Mouse (Mus musculus): ENCODE results near the gene Rgs6. TPM values are rescaled to one million over a fixed set of nuclear protein-coding genes. Genes with fewer than 3 reads are reported as not detected.

Rgs6 gene
- polyA plus RNA-seq, 1 experiment from 2014 or later = 1.2 TPM

DNA sequence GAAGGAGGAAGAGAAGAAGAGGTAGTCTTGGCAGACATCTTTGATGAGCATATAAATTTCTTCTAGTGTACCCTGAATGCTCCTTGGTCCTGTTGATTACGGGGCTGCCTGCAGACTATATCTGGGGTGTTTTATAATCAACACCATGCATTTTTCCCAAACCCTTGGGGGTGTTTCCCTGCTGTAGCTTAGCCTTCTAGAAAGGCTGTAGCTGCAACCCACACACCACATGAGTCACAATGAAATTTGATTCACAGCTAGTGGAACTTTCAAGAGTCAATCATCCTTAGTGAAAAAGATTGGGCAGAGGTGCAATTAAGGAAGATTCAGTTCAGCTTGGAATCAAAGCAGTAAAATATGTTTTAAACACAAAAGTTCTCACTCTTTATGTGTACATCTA, 15.4 kb upstream of the Rgs6 start:
- Histone ChIP-seq H3K4me3 (ENCODE audit: low read depth, low read length) (no peak overlapping the region), H3K4me1 (replicated peaks; ENCODE audit: control insufficient read depth, insufficient read depth, low read length) (no peaks in the 10 kb centered on the region), H3K9ac (ENCODE audit: low read depth, low read length) (no peak overlapping the region), H3K9me3 (ENCODE audit: control insufficient read depth) (no peaks in the 10 kb centered on the region), H3K27ac (ENCODE audit: low read depth, low read length) (no peak overlapping the region), H3K4me2 (replicated peaks; ENCODE audit: low read depth) (no peak overlapping the region), H3K36me3 (ENCODE audit: control insufficient read depth, insufficient read depth) (no peaks in the 10 kb centered on the region), H3K27me3 (replicated peaks; ENCODE audit: control insufficient read depth, insufficient read depth, low read length) (no peaks in the 10 kb centered on the region)
- no peak for TF ChIP-seq CTCF (IDR thresholded peaks at IDR 0.05; ENCODE audit: low read depth)
- 70% methylated on average over 1 of the region's 1 CpGs for WGBS
- ATAC-seq = no peak

DNA sequence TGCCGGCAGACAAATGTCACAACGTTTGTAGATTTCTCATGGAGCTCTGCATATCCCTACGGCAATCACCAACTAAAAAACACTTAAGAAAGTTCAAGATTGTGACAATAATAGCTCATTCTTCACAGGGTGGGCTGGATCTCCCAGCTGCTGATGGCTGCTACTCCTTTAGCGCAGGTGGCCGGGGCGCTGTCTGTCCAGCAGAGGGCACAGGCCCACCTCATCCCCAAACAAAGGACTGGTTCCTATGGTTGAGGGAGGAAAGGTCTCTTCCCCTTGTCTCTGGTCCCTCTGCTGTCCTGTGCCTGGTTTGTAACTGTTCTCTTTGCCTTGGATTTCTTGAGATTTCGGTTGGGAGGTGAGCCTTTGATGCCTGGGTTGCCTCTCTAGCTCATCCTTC, 1.5 kb upstream of the Rgs6 start:
- Histone ChIP-seq H3K27me3 (replicated peaks; ENCODE audit: control insufficient read depth, insufficient read depth, low read length) (no peaks in the 10 kb centered on the region), H3K4me3 (ENCODE audit: low read depth, low read length) (no peak overlapping the region), H3K27ac (ENCODE audit: low read depth, low read length) (no peak overlapping the region), H3K36me3 (ENCODE audit: control insufficient read depth, insufficient read depth) (no peaks in the 10 kb centered on the region), H3K9me3 (ENCODE audit: control insufficient read depth) (no peaks in the 10 kb centered on the region), H3K4me2 (replicated peaks; ENCODE audit: low read depth) (no peak overlapping the region), H3K9ac (ENCODE audit: low read depth, low read length) (no peak overlapping the region), H3K4me1 (replicated peaks; ENCODE audit: control insufficient read depth, insufficient read depth, low read length) (no peaks in the 10 kb centered on the region)
- no peak for ATAC-seq
- 48% methylated on average over 7 of the region's 7 CpGs for WGBS
- peak; percentile 58 for TF ChIP-seq CTCF (IDR thresholded peaks at IDR 0.05; ENCODE audit: low read depth)

DNA sequence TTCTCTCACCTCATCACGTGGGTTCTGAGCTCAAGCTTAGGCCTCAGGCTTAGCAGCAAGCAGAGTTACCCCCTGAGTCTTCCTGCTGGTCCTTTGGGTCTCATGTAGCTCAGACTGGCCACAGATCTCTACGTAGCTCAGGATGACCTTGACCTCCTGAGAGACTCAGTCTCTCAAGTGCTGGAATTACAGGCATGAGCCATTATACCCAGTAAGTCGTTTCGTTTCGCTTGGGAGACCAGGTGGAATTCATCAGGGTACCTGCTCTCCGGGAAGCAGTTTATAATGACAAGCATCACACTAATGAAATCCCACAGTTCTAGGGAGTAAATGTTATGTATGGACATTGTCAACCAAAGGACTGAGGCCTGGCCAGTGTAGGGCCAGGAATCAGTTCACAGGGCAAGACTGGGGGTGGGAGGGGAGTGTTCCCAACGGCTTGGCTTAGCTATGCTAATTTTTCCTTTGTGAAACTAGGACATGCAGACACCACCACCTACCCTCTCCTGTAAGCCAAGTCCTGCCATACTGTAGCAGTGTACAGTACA, 670 bp upstream of the Rgs6 start:
- 68% methylated on average over 7 of the region's 7 CpGs for WGBS
- H3K27ac ChIP-seq (ENCODE audit: low read depth, low read length) = no peak overlapping the region
- no peak overlapping the region for H3K9ac ChIP-seq (ENCODE audit: low read depth, low read length)
- no peaks in the 10 kb centered on the region for H3K4me1 ChIP-seq (replicated peaks; ENCODE audit: control insufficient read depth, insufficient read depth, low read length)
- no peaks in the 10 kb centered on the region for H3K36me3 ChIP-seq (ENCODE audit: control insufficient read depth, insufficient read depth)
- ATAC-seq = no peak
- H3K4me2 ChIP-seq (replicated peaks; ENCODE audit: low read depth) = no peak overlapping the region
- no peak for TF ChIP-seq CTCF (IDR thresholded peaks at IDR 0.05; ENCODE audit: low read depth)
- H3K4me3 ChIP-seq (ENCODE audit: low read depth, low read length) = no peak overlapping the region
- no peaks in the 10 kb centered on the region for H3K9me3 ChIP-seq (ENCODE audit: control insufficient read depth)
- no peaks in the 10 kb centered on the region for H3K27me3 ChIP-seq (replicated peaks; ENCODE audit: control insufficient read depth, insufficient read depth, low read length)

DNA sequence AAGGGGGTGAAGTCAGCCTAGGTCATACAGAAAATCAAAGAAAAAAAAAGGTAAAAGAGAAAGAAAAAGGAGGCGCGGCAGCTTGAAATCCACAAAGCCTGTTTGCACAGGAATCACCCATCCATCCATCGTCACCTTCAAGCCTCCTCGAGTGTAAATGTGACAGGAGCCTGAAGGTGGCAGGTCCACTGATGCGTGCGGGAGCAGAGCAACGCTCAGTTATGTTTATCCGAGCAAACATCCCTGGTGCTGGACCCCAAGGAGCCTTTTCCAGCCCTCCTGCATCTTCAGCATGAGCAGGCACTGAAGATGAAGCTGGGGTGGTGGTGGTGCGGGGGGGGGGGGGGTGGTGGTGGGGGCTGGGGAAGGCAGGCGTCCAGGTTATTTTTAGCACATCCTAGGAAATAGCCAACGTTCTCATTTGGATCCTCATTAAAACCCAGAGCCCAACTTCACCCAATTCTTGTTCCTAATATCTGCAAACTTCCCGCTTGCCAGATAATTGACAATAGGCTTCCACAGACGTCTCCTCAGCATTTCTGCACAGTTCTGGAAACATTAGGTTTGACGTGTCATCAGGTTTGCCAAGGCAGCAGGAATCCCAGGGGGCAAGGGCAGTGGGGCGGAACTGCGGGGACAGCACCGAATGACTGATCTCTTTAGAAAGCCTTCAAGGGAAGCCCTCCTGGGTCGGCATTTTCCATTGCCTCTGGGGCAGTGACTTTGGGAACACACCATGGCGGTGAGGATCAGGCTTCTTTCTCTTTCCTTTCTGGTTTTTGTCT, 946 bp downstream of the Rgs6 start:
- H3K4me2 ChIP-seq (replicated peaks; ENCODE audit: low read depth) = no peak overlapping the region
- H3K27ac ChIP-seq (ENCODE audit: low read depth, low read length) = no peak overlapping the region
- WGBS = 40% methylated on average over 18 of the region's 19 CpGs
- H3K4me3 ChIP-seq (ENCODE audit: low read depth, low read length) = no peak overlapping the region
- H3K9ac ChIP-seq (ENCODE audit: low read depth, low read length) = no peak overlapping the region
- no peaks in the 10 kb centered on the region for H3K27me3 ChIP-seq (replicated peaks; ENCODE audit: control insufficient read depth, insufficient read depth, low read length)
- no peaks in the 10 kb centered on the region for H3K4me1 ChIP-seq (replicated peaks; ENCODE audit: control insufficient read depth, insufficient read depth, low read length)
- ATAC-seq = no peak
- H3K36me3 ChIP-seq (ENCODE audit: control insufficient read depth, insufficient read depth) = no peaks in the 10 kb centered on the region
- TF ChIP-seq CTCF (IDR thresholded peaks at IDR 0.05; ENCODE audit: low read depth) = no peak
- H3K9me3 ChIP-seq (ENCODE audit: control insufficient read depth) = no peaks in the 10 kb centered on the region

DNA sequence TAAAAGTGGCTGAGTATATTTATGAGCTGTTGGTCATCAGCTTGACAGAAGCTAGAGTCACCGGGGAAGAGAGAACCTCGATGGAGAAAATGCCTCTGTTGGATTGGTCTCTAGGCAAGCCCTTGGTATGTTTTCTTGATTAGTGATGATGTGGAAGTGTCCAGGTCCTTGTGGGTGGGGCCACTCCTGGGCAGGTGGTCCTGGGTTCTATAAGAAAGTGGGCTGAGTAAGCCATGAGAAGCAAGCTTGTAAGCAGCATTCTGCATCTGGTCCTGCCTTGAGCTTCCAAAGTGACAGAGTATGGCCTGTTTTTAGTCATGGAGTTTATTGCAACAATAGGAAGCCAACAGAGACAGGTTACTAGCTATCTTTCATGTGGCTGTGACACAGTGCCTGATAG, 10.9 kb downstream of the Rgs6 start:
- Histone ChIP-seq H3K4me3 (ENCODE audit: low read depth, low read length) (no peak overlapping the region), H3K27me3 (replicated peaks; ENCODE audit: control insufficient read depth, insufficient read depth, low read length) (no peaks in the 10 kb centered on the region), H3K36me3 (ENCODE audit: control insufficient read depth, insufficient read depth) (no peaks in the 10 kb centered on the region), H3K4me1 (replicated peaks; ENCODE audit: control insufficient read depth, insufficient read depth, low read length) (no peaks in the 10 kb centered on the region), H3K27ac (ENCODE audit: low read depth, low read length) (no peak overlapping the region), H3K9ac (ENCODE audit: low read depth, low read length) (no peak overlapping the region), H3K4me2 (replicated peaks; ENCODE audit: low read depth) (no peak overlapping the region), H3K9me3 (ENCODE audit: control insufficient read depth) (no peaks in the 10 kb centered on the region)
- WGBS = 95% methylated on average over 2 of the region's 2 CpGs
- no peak for TF ChIP-seq CTCF (IDR thresholded peaks at IDR 0.05; ENCODE audit: low read depth)
- ATAC-seq = no peak

DNA sequence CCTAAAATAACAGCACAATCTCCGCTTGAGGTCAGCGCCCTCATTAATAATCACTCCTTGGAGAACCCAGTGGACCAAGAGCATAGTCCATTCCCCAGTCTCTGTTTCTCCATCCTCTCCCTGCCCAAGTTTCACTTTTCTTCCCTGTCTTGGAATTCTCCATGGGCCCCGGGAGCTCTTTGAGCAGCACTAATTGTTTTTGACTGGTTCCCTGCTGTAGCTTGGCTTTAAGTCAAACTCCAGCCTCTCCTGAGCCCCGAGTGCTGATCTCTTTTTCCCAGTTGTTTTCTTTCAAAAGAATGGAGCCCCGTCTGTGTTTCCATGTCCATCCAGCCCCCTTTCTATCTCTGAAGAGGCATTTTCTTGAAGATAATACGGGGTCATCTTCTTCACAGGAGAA, 12.3 kb downstream of the Rgs6 start:
- H3K4me3 ChIP-seq (ENCODE audit: low read depth, low read length) = no peak overlapping the region
- WGBS = 71% methylated on average over 6 of the region's 6 CpGs
- H3K27ac ChIP-seq (ENCODE audit: low read depth, low read length) = no peak overlapping the region
- no peak overlapping the region for H3K4me2 ChIP-seq (replicated peaks; ENCODE audit: low read depth)
- TF ChIP-seq CTCF (IDR thresholded peaks at IDR 0.05; ENCODE audit: low read depth) = no peak
- ATAC-seq = no peak
- no peaks in the 10 kb centered on the region for H3K4me1 ChIP-seq (replicated peaks; ENCODE audit: control insufficient read depth, insufficient read depth, low read length)
- H3K27me3 ChIP-seq (replicated peaks; ENCODE audit: control insufficient read depth, insufficient read depth, low read length) = no peaks in the 10 kb centered on the region
- H3K9ac ChIP-seq (ENCODE audit: low read depth, low read length) = no peak overlapping the region
- no peaks in the 10 kb centered on the region for H3K9me3 ChIP-seq (ENCODE audit: control insufficient read depth)
- H3K36me3 ChIP-seq (ENCODE audit: control insufficient read depth, insufficient read depth) = no peaks in the 10 kb centered on the region
